19 mouse cellular contexts compared by ENCODE assay signal in the genomic region with DNA sequence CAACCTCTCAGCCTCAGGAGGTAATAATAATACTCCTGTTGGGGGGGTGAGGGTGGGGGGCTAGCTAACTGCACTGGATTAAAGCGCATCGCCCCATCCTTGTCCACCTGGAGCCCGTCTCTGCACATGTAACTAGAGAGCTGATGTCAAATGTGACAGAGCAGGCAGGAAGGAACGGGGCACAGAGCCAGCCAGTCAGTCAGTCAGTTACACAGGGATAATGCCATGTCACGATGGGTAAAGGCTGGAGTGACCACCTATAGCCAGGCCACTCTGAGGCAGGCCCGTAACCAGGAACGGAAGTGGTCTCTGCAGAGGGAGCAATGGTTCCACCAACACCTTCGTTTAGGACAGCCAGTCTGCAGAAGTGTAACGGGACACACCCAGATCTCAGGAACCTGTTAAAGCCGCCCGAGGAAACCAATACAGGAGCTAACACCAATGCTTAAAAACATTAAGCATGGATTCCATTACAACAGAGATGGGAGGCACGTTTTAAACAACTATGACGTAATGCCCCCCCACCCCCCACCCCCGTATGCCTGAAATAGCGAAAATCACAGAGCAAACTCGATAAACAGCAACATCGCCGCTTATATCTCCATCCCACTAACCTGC. TPM values are rescaled to one million over a fixed set of nuclear protein-coding genes. Genes with fewer than 3 reads are reported as not detected.
A peak's percentile ranks its signal among the peaks of the same experiment; 100 is the strongest.
DNase-seq lines count a peak whose midpoint lies in the region; ATAC-seq lines count a peak whose summit lies in the region.
"Had no signal": no experiment of that assay in that cellular context is flagged by ENCODE, and none has a peak within 500 bp of the region (broad histone marks: within the 10 kb centered on the region; RNA-seq: fewer than 3 reads in every experiment).

No protein-coding gene starts in this region.

- DNase-seq in cerebellum, adult 9-10 months: peak; percentile 9
- DNase-seq in testis, postnatal 10 days (ENCODE audit: low spot score): peak; percentile 42
- no peak for DNase-seq in testis, postnatal 14 days (ENCODE audit: low spot score)
- DNase-seq in yolk sac, embryonic 10.5 days (ENCODE audit: low spot score): peak; percentile 3
- no peak for DNase-seq in spleen, postnatal 4 days (ENCODE audit: low spot score in 2 of 2)
- no peak for DNase-seq in gastrocnemius, adult 8-10 months (ENCODE audit: low spot score in 2 of 2)
- DNase-seq: adrenal gland, postnatal 36 days; cerebellum, adult 11 months; forebrain, postnatal 0 days; kidney, adult 8-10 months; layer of hippocampus, postnatal 36 days; lung, postnatal 4 days; right cerebral cortex, postnatal 14 days; thymus, postnatal 14 days had no signal

- no peak for ATAC-seq in cerebellum, adult (ENCODE audit: insufficient number of reproducible peaks, low FRiP score, low TSS enrichment)
- ATAC-seq in granulocyte monocyte progenitor cell, adult 5-6 weeks (replicated peaks; ENCODE audit: poor library complexity, severe bottlenecking): peak; percentile 20
- ATAC-seq: forebrain, postnatal 0 days; intestine, embryonic 15.5 days; midbrain, embryonic 16.5 days had no signal

RNA-seq across cellular contexts. Expression of gene Snx18, which starts 11.5 kb away (rescaled TPM):
- total RNA-seq in granulocyte monocyte progenitor cell, adult 5-6 weeks (2014; fragmentation: Nextera tagmentation): 25.5 and 39.0 TPM in 2 replicates
- total RNA-seq in granulocyte monocyte progenitor cell, adult 5-6 weeks (2017): 46.2 and 47.1 TPM in 2 replicates
- 10 to 100 TPM in 1 of 4 experiments, 1 to 10 TPM in 3; 7.6 to 10.2 (median 8.0) TPM for total RNA-seq in gastrocnemius, adult 8-10 months (2022)

RNA-seq across cellular contexts. Expression of gene Hspb3, which starts 56.6 kb away (rescaled TPM):
- total RNA-seq in granulocyte monocyte progenitor cell, adult 5-6 weeks (2014; fragmentation: Nextera tagmentation): not detected in 2 replicates
- total RNA-seq in granulocyte monocyte progenitor cell, adult 5-6 weeks (2017): not detected in 2 replicates
- 10 to 100 TPM; 37.4 to 60.4 (median 51.8) TPM for total RNA-seq in gastrocnemius, adult 8-10 months (2022)
- total RNA-seq: adrenal gland, adult 18-20 months; adrenal gland, postnatal 36 days had no signal

Comparison
In these comparisons a context has a peak if more than half of its experiments do, and no peak if none do; other contexts are left out.
1. DNase-seq: peak in cerebellum, adult 9-10 months (single experiment), testis, postnatal 10 days (single experiment) and yolk sac, embryonic 10.5 days (single experiment); none in testis, postnatal 14 days (single experiment), spleen, postnatal 4 days (0 of 2) and gastrocnemius, adult 8-10 months (0 of 2).
2. RNA of gene Hspb3, which starts 56.6 kb away (total RNA-seq): 37.4 to 60.4 TPM in gastrocnemius, adult 8-10 months; not detected in granulocyte monocyte progenitor cell, adult 5-6 weeks; every median in the first group is over 10 times any median in the second.